ENCODE assay signal across 16 mouse cellular contexts in genomic region chr16:27962811-27963210, GRCm38 (mm10).
"Had no signal": no experiment of that assay in that cellular context is flagged by ENCODE, and none has a peak within 500 bp of the region (broad histone marks: within the 10 kb centered on the region; RNA-seq: fewer than 3 reads in every experiment).

No protein-coding gene starts in this region.

- H3K4me3 ChIP-seq: limb, embryonic 12.5 days; liver, embryonic 13.5 days; midbrain, embryonic 13.5 days; stomach, embryonic 15.5 days had no signal

- DNase-seq: kidney, adult 11 months; kidney, adult 9 months; kidney, postnatal 36 days; layer of hippocampus, adult 9-11 months; layer of hippocampus, postnatal 36 days; liver; liver, embryonic 13.5 days; liver, postnatal 0 days; lung, postnatal 36 days; right cerebral cortex, postnatal 14 days; thymus, adult 2 months; thymus, postnatal 36 days had no signal

- H3K9me3 ChIP-seq: limb, embryonic 12.5 days; liver, embryonic 13.5 days; midbrain, embryonic 13.5 days; stomach, embryonic 15.5 days had no signal

- H3K27ac ChIP-seq: kidney, postnatal 0 days; limb, embryonic 12.5 days; liver, embryonic 13.5 days; midbrain, embryonic 13.5 days; stomach, embryonic 15.5 days had no signal

- H3K4me2 ChIP-seq: limb, embryonic 12.5 days; liver, embryonic 13.5 days; midbrain, embryonic 13.5 days; stomach, embryonic 15.5 days had no signal

- H3K4me1 ChIP-seq: limb, embryonic 12.5 days; liver, embryonic 13.5 days; midbrain, embryonic 13.5 days; stomach, embryonic 15.5 days had no signal

- H3K9ac ChIP-seq: limb, embryonic 12.5 days; liver, embryonic 13.5 days; liver, postnatal 0 days; midbrain, embryonic 13.5 days; stomach, embryonic 15.5 days had no signal

- ATAC-seq: liver, postnatal 0 days; midbrain, embryonic 13.5 days had no signal

- H3K36me3 ChIP-seq: limb, embryonic 12.5 days; liver, embryonic 13.5 days; midbrain, embryonic 13.5 days; stomach, embryonic 15.5 days had no signal

- H3K27me3 ChIP-seq: limb, embryonic 12.5 days; liver, embryonic 13.5 days; midbrain, embryonic 13.5 days; stomach, embryonic 15.5 days had no signal
